Mouse (Mus musculus) layer of hippocampus, postnatal 36 days (tissue): ENCODE results near the gene Gm4871. TPM values are rescaled to one million over a fixed set of nuclear protein-coding genes. Genes with fewer than 3 reads are reported as not detected.

Experiments
- DNase-seq, 2 experiments: peaks; one replicate each; pipeline ENCODE4 v3.0.0; 2022
- total RNA-seq, 2 experiments: library from RNA; stranded (reverse); gene quantifications; 2 replicates each; pipeline ENCODE4 v1.2.3; 2021

Gm4871 gene
- total RNA-seq, 2 experiments from 2014 or later: not detected

DNA sequence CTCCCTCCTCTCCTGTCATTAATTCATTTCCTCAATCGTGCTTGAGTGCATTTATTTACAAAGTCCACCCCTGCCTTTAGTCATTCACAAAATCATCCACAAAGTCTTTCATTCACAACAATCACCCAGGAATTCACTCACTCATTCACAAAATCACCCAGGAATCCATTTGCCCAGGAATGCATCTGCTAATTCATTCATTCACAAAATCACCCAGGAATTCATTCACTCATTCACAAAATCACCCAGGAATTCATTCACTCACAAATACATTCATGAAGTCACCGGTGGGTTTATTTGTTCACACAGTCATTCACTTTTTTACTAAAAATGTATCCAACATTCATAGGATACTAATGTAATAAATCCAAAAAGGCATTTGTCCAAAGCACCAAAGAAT, 42.5 kb downstream of the Gm4871 start:
- no peak for DNase-seq

DNA sequence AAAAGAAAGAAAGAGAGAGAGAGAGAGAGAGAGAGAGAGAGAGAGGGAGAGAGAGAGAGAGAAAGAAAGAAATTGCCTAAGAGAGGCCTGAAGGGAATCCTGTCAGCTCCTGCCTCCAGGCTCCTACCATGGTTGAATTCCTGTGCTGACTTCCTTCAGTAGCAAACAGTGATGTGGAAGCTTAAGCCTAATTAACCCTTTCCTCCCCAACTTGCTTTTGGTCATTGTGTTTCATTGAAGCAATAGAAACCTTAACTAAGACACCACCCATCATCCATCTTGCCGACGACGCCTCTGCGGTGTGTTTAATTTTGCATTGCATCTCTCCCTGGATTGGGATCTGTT, 43.5 kb downstream of the Gm4871 start:
- DNase-seq: no peak

DNA sequence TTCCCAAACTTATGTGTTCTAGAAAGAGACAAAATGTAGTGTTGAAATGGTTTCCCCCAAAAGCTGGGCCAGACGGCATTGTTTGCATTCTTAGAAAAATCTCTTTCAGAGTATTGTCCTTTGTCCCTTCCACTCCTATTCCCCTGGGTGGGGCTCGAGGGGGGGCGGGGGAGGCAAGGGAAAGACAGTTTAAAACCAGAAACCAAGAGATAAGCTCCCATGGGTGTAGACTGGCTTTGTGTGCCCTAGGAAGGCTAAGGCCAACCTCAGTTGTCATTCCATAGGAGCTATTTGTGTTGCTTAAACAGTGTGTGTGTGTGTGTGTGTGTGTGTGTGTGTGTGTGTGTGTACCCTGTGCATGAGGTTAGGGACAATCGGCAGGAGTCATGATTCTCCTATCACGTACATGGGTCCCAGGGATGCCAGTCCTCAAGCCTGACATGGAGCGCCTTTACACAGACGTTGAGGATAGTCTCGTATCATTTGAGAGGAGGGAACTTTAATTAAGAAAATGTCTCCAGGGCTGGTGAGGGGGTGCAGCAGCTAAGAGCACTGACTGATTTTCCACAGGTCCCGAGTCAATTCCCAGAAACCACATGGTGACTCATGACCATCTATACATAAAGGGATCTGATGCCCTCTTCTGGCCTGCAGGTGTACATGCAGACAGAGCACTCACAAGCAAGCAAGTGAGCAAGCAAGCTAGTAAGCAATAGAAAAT, 44.1 kb downstream of the Gm4871 start:
- DNase-seq: peak; percentile 26 to 48

DNA sequence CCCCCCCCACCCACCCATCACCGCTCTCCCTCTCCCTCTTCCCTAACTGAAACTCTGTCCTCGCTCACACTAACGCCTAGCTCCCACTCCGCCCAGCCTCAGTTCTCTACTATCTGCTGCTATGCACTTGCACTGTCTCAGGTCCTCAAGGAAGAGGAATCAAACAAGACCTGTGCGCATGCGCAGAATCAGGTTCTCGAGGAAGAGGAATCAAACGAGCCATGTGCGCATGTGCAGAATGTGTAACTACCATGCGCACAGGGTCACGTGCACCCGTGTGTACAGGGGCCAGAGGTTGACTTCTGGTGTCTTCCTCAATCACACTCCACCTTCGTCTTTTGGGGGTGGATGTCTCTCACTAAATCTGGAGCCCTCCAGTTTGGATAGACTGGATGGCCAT, 45.0 kb downstream of the Gm4871 start:
- no peak for DNase-seq

DNA sequence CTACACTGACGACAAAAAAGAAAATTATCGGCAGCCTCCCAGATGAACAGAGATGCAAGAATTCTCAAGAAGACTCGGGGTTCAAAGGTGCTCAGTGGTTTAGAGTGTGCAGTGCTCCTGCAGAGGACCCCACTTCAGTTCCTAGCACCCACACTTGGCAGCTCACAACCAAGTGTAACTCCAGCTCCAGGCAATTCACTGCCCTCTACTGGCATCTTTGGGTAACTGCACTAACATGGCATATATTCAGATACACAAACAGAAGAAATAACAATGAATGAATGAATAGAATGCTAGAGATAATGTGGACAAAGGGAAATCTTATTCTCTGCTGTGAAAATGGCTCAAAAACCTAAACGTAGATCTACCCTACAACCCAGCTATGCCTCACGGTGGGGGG, 47.7 kb downstream of the Gm4871 start:
- no peak for DNase-seq

DNA sequence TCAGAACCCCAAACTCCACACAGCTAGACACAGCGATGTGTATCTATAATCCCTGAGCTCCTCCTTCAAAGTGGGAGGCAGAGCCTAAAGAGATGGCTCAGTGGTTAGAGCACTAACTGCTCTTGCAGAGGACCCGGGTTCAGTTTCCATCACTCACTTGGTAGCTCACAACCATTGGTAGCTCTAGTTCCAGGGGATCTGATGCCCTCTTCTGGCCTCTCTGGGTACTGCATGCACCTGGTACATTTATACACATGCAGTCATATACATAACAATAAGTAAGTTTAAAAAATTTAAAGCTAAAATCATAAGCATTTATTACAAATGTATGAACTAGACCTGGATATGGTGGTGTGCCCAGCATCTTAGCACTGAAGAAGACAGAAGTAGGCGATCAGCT, 49.3 kb downstream of the Gm4871 start:
- no peak for DNase-seq

Other genes starting within 250 kb of the Gm4871 start
- 10 to 100 TPM; 28.7 to 29.9 TPM for gene Smurf1, start 66.9 kb downstream of the Gm4871 start, total RNA-seq
- not detected for gene 1700018F24Rik, start 10.2 kb upstream of the Gm4871 start, total RNA-seq
- 100 to 1,000 TPM; 248 to 263 TPM for gene Arpc1a, start 51.1 kb upstream of the Gm4871 start, total RNA-seq
- not detected for gene Kpna7, start 51.3 kb upstream of the Gm4871 start, total RNA-seq
- gene Arpc1b, start 81.5 kb upstream of the Gm4871 start, total RNA-seq: 10 to 100 TPM; 23.4 to 26.9 TPM
- gene Pdap1, start 107.5 kb upstream of the Gm4871 start, total RNA-seq: 10 to 100 TPM; 88.8 to 94.5 TPM
- 10 to 100 TPM; 74.3 to 76.2 TPM for gene Bud31, start 107.6 kb upstream of the Gm4871 start, total RNA-seq
- 10 to 100 TPM; 23.6 to 24.7 TPM for gene Ptcd1, start 134.4 kb upstream of the Gm4871 start, total RNA-seq
- gene Cpsf4, start 134.5 kb upstream of the Gm4871 start, total RNA-seq: 10 to 100 TPM; 23.0 to 23.4 TPM
- 100 to 1,000 TPM; 262 to 270 TPM for gene Atp5j2, start 159.3 kb upstream of the Gm4871 start, total RNA-seq
- 10 to 100 TPM; 11.0 to 11.5 TPM for gene Zkscan14, start 169.1 kb upstream of the Gm4871 start, total RNA-seq
- 10 to 100 TPM; 10.8 to 11.4 TPM for gene Zkscan5, start 171.8 kb upstream of the Gm4871 start, total RNA-seq
- gene Zfp655, start 199.0 kb upstream of the Gm4871 start, total RNA-seq: 10 to 100 TPM; 24.4 to 27.4 TPM
- gene Zscan25, start 247.7 kb upstream of the Gm4871 start, total RNA-seq: 10 to 100 TPM; 17.2 to 19.5 TPM